Mouse (Mus musculus) bone marrow macrophage, adult 2 months (primary cell): ENCODE data around the gene Lrrc18. TPM values are rescaled to one million over a fixed set of nuclear protein-coding genes. Genes with fewer than 3 reads are reported as not detected.

ENCODE experiments used
- H3K27ac ChIP-seq: 2 replicates; pipeline ENCODE4 v1.5.1; 2012; ENCODE audit warnings: low read depth, low read length; ENCODE audit not compliant: insufficient read depth
- H3K4me1 ChIP-seq: 2 replicates; pipeline ENCODE4 v1.6.1; 2012; ENCODE audit warnings: low read length; ENCODE audit not compliant: control insufficient read depth, insufficient read depth
- H3K4me3 ChIP-seq: 2 replicates; pipeline ENCODE4 v1.5.1; 2012; ENCODE audit warnings: mild to moderate bottlenecking, low read length, moderate library complexity; ENCODE audit not compliant: insufficient read depth
- CTCF ChIP-seq: IDR thresholded peaks from 2 replicates; pipeline ENCODE4 v1.5.1; 2012; ENCODE audit warnings: low read depth, mild to moderate bottlenecking, low read length, moderate library complexity
- POLR2A ChIP-seq: IDR thresholded peaks from 2 replicates; pipeline ENCODE4 v1.6.1; 2012; ENCODE audit warnings: mild to moderate bottlenecking, low read depth, low read length, borderline replicate concordance
- polyA plus RNA-seq: library from polyadenylated mRNA; stranded (reverse); fragments of >200 nt; gene quantifications from 2 replicates; pipeline ENCODE4 v1.2.4, GENCODE M21; 2012; ENCODE audit not compliant: missing spikeins, insufficient read depth, insufficient read length

The Lrrc18 gene
- polyA plus RNA-seq, 1 experiment, result not detected

DNA sequence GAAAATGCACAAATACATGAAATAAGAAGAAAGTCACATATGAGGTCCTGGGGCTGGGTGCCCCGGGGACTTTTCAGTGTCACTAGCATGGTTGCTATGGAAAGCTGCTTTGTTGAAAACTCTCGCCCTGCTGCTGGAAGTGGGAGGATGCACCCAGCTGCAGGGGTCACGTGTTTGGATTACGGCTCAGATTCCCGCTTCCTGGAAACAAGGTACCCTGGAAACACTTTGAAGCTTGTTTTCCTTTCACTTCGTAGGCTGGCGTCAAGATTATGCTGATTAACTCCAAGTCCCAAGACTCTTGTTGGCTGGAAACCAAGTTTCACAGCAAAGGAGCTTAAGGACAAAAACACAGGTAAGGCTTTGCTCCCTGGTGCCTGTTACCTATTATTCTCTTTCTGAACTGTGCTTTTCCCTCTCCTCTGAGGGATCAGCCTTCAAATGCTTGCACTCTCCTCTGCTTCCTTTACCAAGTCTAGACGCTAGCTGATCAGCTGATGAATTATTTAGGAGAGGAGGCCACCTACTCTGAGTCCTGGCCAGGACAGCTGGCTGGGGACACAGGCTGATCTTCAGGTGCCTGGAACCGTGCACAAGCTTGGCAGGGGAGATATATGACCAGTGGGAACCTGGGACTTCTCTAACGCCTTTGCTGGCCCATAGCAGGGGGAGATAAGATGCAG lies 3.9 kb downstream of the Lrrc18 start:
- H3K4me1 ChIP-seq, result no peaks in the 10 kb centered on the region
- no peak for TF ChIP-seq CTCF
- no peak for TF ChIP-seq POLR2A
- no peak overlapping the region for H3K4me3 ChIP-seq
- H3K27ac ChIP-seq, result no peak overlapping the region

DNA sequence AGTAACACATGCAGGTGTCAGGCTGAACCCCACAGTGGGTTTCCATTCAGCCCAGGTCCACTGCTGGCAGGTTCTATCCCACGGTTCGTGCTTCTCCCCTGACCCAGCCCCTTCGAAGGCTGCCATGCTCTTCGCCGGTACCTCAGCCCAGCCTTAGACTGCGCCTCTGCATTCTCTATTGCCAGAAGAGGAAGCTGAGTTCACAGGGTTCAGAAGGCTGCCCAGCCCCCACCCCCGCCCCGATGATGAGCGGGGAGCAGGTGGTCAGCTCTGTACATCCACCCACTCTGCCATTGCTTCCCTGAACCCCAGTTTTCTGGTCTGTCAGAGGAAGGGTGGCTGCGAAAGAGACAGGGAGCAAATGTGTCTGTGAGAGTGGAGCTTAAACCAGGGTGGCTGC lies 8.3 kb downstream of the Lrrc18 start:
- Histone ChIP-seq H3K4me3 (no peak overlapping the region), H3K4me1 (no peaks in the 10 kb centered on the region), H3K27ac (no peak overlapping the region)
- TF ChIP-seq POLR2A (no peak), CTCF (no peak)

DNA sequence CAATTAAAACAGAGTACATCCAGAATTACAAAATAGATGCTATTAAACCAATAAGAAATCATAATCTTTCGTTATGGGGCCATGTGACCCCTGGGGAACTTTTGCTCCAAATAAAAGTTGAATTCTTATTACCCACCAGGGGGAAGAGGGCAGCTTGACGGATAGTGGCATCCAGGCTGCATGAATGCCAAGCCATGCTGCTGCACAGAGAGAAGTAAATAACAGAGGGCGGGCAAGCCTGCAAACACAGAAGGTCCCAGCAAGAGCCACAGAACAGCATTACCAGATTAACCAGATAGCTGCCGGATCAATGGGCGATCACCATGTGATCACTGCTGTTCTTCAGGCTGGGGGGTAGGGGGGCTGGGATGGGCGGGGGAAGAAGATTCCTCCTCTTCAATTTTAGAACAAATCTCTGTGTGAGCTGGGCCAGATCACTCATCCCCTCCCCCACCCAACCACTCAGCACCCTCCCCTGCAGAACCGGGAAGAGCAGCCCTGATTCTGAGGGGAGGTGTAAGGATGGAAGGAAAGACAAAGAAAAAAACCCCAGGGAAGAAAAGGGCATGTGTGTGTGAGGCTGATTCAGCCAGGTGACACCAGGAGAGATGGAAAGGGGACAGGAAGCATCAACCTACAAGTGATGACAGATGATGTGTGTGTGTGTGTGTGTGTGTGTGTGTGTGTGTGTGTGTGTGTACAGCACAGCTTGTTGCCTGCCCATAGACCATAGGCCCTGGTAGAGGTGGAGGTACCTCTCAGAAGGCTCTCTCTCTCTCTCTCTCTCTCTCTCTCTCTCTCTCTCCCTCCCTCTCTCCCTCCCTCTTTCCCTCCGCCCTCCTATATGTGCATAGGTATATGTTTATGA lies 9.2 kb downstream of the Lrrc18 start:
- no peak for TF ChIP-seq CTCF
- no peak for TF ChIP-seq POLR2A

DNA sequence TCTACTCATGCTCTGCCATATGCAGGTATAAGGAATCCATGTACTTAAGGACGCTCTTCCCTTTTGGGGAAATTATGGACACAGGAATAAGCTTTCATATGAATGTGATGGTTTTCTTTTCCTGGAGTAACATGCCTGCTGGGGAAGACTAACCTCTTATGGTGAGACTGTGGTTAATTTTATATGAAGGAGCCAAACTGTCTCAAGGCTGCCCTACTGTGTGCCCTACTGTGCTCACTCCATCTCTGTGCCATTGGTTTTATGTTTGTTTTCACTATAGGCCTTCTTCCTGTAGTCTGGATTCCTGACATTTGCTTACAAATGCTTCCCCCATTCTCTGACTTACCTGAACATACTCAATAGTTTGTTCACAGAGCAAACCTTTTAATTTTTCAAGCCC lies 13.9 kb downstream of the Lrrc18 start:
- Histone ChIP-seq H3K4me1 (no peaks in the 10 kb centered on the region), H3K27ac (no peak overlapping the region), H3K4me3 (no peak overlapping the region)
- no peak for TF ChIP-seq POLR2A
- no peak for TF ChIP-seq CTCF

More for the DNA sequence above, 9.2 kb downstream of the Lrrc18 start:
- Histone ChIP-seq H3K4me3 (no peak overlapping the region), H3K27ac (no peak overlapping the region), H3K4me1 (no peaks in the 10 kb centered on the region)

DNA sequence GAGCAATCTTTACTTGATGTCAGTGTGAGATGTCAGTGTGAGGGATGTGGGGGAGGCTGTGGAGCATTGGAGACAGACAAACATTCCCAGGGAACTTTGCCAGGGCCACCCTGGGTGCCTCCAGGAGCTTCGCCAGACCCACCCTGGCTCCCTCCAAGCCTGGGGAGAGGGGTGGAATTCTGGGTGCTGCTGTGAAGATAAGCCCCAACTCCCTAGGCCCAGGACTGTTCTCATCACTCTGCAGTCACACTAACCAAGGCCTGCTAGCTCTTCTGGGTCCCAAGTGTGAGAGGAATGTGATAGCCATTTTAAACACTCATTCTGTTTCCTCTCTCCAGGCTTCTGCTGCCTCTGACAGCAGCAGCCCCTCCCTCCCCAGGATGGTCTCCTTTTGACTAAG lies 16.5 kb downstream of the Lrrc18 start:
- H3K4me1 ChIP-seq, result no peaks in the 10 kb centered on the region
- H3K4me3 ChIP-seq, result no peak overlapping the region
- H3K27ac ChIP-seq, result no peak overlapping the region
- no peak for TF ChIP-seq CTCF
- no peak for TF ChIP-seq POLR2A

DNA sequence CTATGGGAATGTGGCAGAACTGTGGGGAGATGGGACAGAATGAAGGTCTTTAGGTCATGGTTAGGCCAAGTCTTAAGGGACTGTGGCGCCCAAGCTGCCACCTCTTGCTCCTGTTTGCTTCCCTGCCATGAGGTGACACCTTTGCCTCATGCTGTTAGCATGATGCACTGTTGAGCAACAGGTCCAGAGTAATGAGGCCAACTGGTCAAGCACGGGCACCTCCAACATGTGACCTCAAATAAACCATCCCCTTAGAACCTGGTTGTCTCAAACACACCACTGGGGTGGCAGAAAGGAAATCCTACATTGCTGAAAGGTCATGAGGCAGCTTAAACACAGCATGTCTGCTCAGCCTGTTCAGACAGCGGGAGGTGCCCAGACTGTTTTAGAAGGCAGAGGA lies 27.9 kb downstream of the Lrrc18 start:
- H3K4me3 ChIP-seq, result no peak overlapping the region
- no peak for TF ChIP-seq CTCF
- TF ChIP-seq POLR2A, result no peak
- no peak overlapping the region for H3K27ac ChIP-seq
- H3K4me1 ChIP-seq, result no peaks in the 10 kb centered on the region

DNA sequence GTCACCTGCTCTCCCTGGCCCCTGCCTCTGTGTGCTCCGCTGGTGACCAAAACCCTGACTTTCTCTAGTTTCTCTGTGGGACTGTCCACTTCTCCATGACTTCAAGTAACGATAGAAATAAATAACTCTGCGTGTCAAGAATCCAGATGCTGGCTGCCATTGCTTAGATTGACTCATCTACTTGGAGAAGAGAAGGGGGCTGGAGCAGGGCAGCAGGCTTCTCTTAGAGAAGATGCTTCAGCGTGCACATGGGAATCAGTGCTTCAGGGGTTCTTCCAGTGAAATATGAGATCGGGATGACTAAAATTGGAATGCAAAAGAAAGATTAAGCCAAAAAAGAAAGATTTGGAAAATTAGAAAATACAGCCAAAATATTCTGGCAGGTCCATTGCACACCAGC lies 28.4 kb downstream of the Lrrc18 start:
- no peak overlapping the region for H3K27ac ChIP-seq
- no peak for TF ChIP-seq CTCF
- TF ChIP-seq POLR2A, result no peak

DNA sequence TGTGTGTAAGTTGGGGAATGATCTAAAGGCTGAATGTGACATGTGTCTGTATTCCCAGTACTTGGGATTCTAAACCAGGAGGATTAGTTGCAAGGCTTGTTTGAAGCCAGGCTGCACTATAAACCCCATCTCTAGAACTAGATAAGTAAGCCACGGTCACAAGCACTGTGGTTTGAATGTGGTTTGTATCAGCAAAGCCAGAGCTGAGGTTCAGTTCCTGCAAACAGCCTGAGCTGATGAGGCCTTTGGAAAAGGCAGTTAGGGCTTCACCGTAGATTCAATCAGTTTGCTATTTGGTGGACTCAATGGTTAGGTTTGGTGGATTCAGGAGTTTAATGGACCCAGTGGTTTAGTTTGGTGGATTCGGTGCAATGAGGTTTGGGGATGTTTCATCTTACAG lies 39.7 kb downstream of the Lrrc18 start:
- no peak overlapping the region for H3K27ac ChIP-seq
- no peak overlapping the region for H3K4me3 ChIP-seq
- H3K4me1 ChIP-seq, result no peaks in the 10 kb centered on the region
- TF ChIP-seq POLR2A (no peak), CTCF (no peak)

More for the DNA sequence above, 28.4 kb downstream of the Lrrc18 start:
- Histone ChIP-seq H3K4me3 (no peak overlapping the region), H3K4me1 (no peaks in the 10 kb centered on the region)

DNA sequence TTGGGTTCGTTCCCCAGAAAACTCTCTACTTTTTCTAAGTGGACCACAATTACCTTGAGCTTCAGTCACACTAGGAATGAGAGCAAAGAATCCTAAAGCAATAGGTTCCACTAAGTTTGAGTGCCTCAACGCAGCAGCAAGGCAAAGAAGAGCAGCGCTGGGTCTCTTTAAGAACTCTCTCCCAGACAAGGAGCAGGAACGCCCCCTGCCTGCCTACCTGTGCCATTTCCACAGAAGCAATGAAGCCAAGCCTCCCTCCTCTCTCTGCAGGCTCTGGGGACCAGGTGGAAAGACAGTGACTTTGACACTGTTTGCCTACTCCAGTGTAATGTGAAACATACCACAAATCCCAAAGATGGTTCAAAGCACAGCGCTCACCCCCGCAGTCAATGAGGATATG lies 42.2 kb downstream of the Lrrc18 start:
- Histone ChIP-seq H3K4me1 (no peaks in the 10 kb centered on the region), H3K4me3 (no peak overlapping the region), H3K27ac (no peak overlapping the region)
- TF ChIP-seq CTCF (no peak), POLR2A (no peak)

DNA sequence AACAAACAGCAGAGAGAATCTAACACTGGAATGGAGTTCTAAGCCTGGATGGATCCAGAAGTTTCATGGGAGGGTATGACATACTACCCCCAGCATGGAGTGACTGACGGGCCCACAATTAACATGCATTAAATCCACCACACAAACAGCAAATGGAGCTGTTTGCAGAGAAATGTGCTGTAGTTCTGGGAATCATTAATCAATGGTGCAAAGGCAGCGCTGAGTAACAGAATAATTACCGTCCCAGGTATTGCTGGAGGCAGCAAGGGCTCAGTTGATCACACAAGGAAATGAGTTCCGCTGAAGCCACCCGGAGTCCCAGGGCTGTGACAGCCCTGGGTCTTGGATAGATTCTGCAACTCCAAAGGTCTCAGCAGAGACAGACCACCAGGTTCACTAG lies 44.2 kb downstream of the Lrrc18 start:
- no peak for TF ChIP-seq POLR2A
- TF ChIP-seq CTCF, result no peak
- Histone ChIP-seq H3K27ac (no peak overlapping the region), H3K4me3 (no peak overlapping the region), H3K4me1 (no peaks in the 10 kb centered on the region)
